Mouse (Mus musculus) myocyte (in vitro differentiated cells): ENCODE results near the gene Zfp672.
A peak's percentile ranks its signal among the peaks of the same experiment; 100 is the strongest.

Experiments
- MYOD1 ChIP-seq, 3 experiments: IDR thresholded peaks; one replicate each; pipeline ENCODE4 v1.6.1; 2011; ENCODE audit warnings: control low read depth in 2 of 3, low read depth in 2 of 3, mild to moderate bottlenecking in 2 of 3, moderate library complexity in 1 of 3; ENCODE audit not compliant: insufficient read length in 2 of 3, control insufficient read depth in 1 of 3
- POLR2A ChIP-seq: IDR thresholded peaks from one replicate; pipeline ENCODE4 v1.6.1; 2011; ENCODE audit warnings: low read depth, mild to moderate bottlenecking, control low read depth, moderate library complexity; ENCODE audit not compliant: insufficient read length
- POLR2AphosphoS2 ChIP-seq: IDR thresholded peaks from one replicate; pipeline ENCODE4 v1.6.1; 2011; ENCODE audit warnings: low read depth, control low read depth; ENCODE audit not compliant: insufficient read length
- REST ChIP-seq: IDR thresholded peaks from one replicate; pipeline ENCODE4 v1.6.1; 2011; ENCODE audit warnings: mild to moderate bottlenecking, control low read depth, moderate library complexity; ENCODE audit not compliant: insufficient read depth, insufficient read length
- TCF12 ChIP-seq: IDR thresholded peaks from one replicate; pipeline ENCODE4 v1.6.1; 2011; ENCODE audit warnings: mild to moderate bottlenecking, control low read depth; ENCODE audit not compliant: poor library complexity, insufficient read depth, severe bottlenecking
- TCF3 ChIP-seq: IDR thresholded peaks from one replicate; pipeline ENCODE4 v1.6.1; 2011; ENCODE audit warnings: low read depth, control low read depth; ENCODE audit not compliant: insufficient read length

- TF ChIP-seq TCF12 (no peak), REST (peak; percentile 39), MYOD1 (IDR thresholded peaks at IDR 0.05; ENCODE audit: control insufficient read depth in 1 of 3, insufficient read length in 2 of 3, low read depth in 2 of 3) (no peak), POLR2A (no peak), TCF3 (no peak), POLR2AphosphoS2 (no peak)
Observed at GRCm38 (mm10) chr11:58331149-58331495, 983 bp upstream of the Zfp672 start.
